ENCODE assay signal across 8 mouse cellular contexts in genomic region chr5:77266886-77267401, GRCm38 (mm10). TPM values are rescaled to one million over a fixed set of nuclear protein-coding genes. Genes with fewer than 3 reads are reported as not detected.
DNase-seq lines count a peak whose midpoint lies in the region; ATAC-seq and TF ChIP-seq lines count a peak whose summit lies in the region.

No protein-coding gene starts in this region.

- ATAC-seq in erythroblast, adult 5-6 weeks (replicated peaks; ENCODE audit: low FRiP score, poor library complexity, severe bottlenecking) = no peak
- no peak for ATAC-seq in forebrain, postnatal 0 days
- no peak for ATAC-seq in liver, embryonic 11.5 days (replicated peaks; ENCODE audit: low FRiP score)
- no peak for ATAC-seq in neural tube, embryonic 15.5 days (ENCODE audit: low FRiP score)

- peaks cover 36% of the 10 kb centered on the region for H3K36me3 ChIP-seq in erythroblast, embryonic 14.5 days (ENCODE audit: control insufficient read depth)
- H3K36me3 ChIP-seq in MEL (ENCODE audit: control insufficient read depth in 1 of 2, insufficient read depth in 2 of 2, low read length in 2 of 2) = peaks cover 17 to 22% of the 10 kb centered on the region in 2 experiments
- H3K36me3 ChIP-seq in forebrain, postnatal 0 days (ENCODE audit: insufficient read depth) = peaks cover 3% of the 10 kb centered on the region; the same call in 1 of the 2 replicates
- H3K36me3 ChIP-seq in liver, embryonic 11.5 days (ENCODE audit: control insufficient read depth, insufficient read depth, low read length) = peaks cover 31% of the 10 kb centered on the region
- peaks cover 8% of the 10 kb centered on the region; the same call in 1 of the 2 replicates for H3K36me3 ChIP-seq in neural tube, embryonic 15.5 days

- peaks cover 54% of the 10 kb centered on the region for H3K79me2 ChIP-seq in MEL (ENCODE audit: control insufficient read depth, insufficient read depth, low read length, poor library complexity)

- no peaks in the 10 kb centered on the region for H3K27me3 ChIP-seq in erythroblast, embryonic 14.5 days (ENCODE audit: control insufficient read depth)
- H3K27me3 ChIP-seq in MEL (ENCODE audit: control insufficient read depth in 1 of 2, insufficient read depth in 2 of 2, low read length in 2 of 2) = no peaks in the 10 kb centered on the region
- H3K27me3 ChIP-seq in forebrain, postnatal 0 days (ENCODE audit: insufficient read depth, low read length) = no peaks in the 10 kb centered on the region; the same call in 1 of the 2 replicates
- H3K27me3 ChIP-seq in liver, embryonic 11.5 days (replicated peaks; ENCODE audit: control insufficient read depth, insufficient read depth, low read length) = no peaks in the 10 kb centered on the region
- 0 out of 2 replicates have a peak, but pooled peaks cover 2% of the 10 kb centered on the region for H3K27me3 ChIP-seq in neural tube, embryonic 15.5 days (replicated peaks)

- peak overlapping the region; percentile 92 for H3K4me3 ChIP-seq in erythroblast, embryonic 14.5 days (replicated peaks)
- H3K4me3 ChIP-seq in MEL (ENCODE audit: control insufficient read depth in 1 of 2, insufficient read depth in 1 of 2, low read depth in 2 of 2, low read length in 2 of 2) = peak overlapping the region; percentile 89 to 93
- H3K4me3 ChIP-seq in forebrain, postnatal 0 days (ENCODE audit: low read depth, low read length) = peak overlapping the region; percentile 83
- peak overlapping the region; percentile 89 for H3K4me3 ChIP-seq in liver, embryonic 11.5 days (ENCODE audit: low read depth, low read length)
- H3K4me3 ChIP-seq in neural tube, embryonic 15.5 days (replicated peaks) = peak overlapping the region; percentile 72

- H3K4me1 ChIP-seq in erythroblast, embryonic 14.5 days (ENCODE audit: control insufficient read depth) = peaks cover 24% of the 10 kb centered on the region
- 0 out of 4 replicates have a peak, but pooled peaks cover 0 to 3% of the 10 kb centered on the region in 2 experiments for H3K4me1 ChIP-seq in MEL (ENCODE audit: control insufficient read depth in 1 of 2, insufficient read depth in 2 of 2, low read length in 2 of 2)
- 0 out of 2 replicates have a peak, but pooled peaks cover 3% of the 10 kb centered on the region for H3K4me1 ChIP-seq in forebrain, postnatal 0 days (ENCODE audit: insufficient read depth)
- peaks cover 3% of the 10 kb centered on the region; the same call in 1 of the 2 replicates for H3K4me1 ChIP-seq in liver, embryonic 11.5 days (replicated peaks; ENCODE audit: control insufficient read depth, insufficient read depth, low read length)
- peaks cover 16% of the 10 kb centered on the region for H3K4me1 ChIP-seq in neural tube, embryonic 15.5 days

- H3K9ac ChIP-seq in MEL (ENCODE audit: control insufficient read depth, low read depth, low read length, poor library complexity, severe bottlenecking) = peak overlapping the region; percentile 89
- H3K9ac ChIP-seq in forebrain, postnatal 0 days = peak overlapping the region; percentile 59
- H3K9ac ChIP-seq in liver, embryonic 11.5 days (ENCODE audit: low read depth, low read length) = peak overlapping the region; percentile 90
- H3K9ac ChIP-seq in neural tube, embryonic 15.5 days (replicated peaks) = peak overlapping the region; percentile 75

- TF ChIP-seq POLR2A in MEL (IDR thresholded peaks at IDR 0.05; ENCODE audit: control insufficient read depth in 1 of 2, insufficient read depth in 1 of 2, low read depth in 1 of 2, low read length in 2 of 2, poor library complexity in 1 of 2) = no peak; a peak in 1 of 4 replicates

- H3K27ac ChIP-seq in MEL (ENCODE audit: control insufficient read depth, low read depth, low read length) = peak overlapping the region; percentile 85
- peak overlapping the region; percentile 69 for H3K27ac ChIP-seq in forebrain, postnatal 0 days (ENCODE audit: low read depth, low read length)
- H3K27ac ChIP-seq in liver, embryonic 11.5 days (ENCODE audit: low read depth, low read length) = peak overlapping the region; percentile 97
- peak overlapping the region; percentile 85 for H3K27ac ChIP-seq in neural tube, embryonic 15.5 days (replicated peaks)

- H3K9me3 ChIP-seq in erythroblast, embryonic 14.5 days (ENCODE audit: control insufficient read depth, low read length) = peaks cover 6% of the 10 kb centered on the region
- H3K9me3 ChIP-seq in MEL (replicated peaks; ENCODE audit: insufficient read depth, low read length) = no peaks in the 10 kb centered on the region
- H3K9me3 ChIP-seq in forebrain, postnatal 0 days (ENCODE audit: low read length) = no peaks in the 10 kb centered on the region
- no peaks in the 10 kb centered on the region for H3K9me3 ChIP-seq in liver, embryonic 11.5 days (ENCODE audit: control insufficient read depth, low read length)
- H3K9me3 ChIP-seq in neural tube, embryonic 15.5 days (replicated peaks) = no peaks in the 10 kb centered on the region

- TF ChIP-seq RAD21 in MEL (IDR thresholded peaks at IDR 0.05; ENCODE audit: low read depth, low read length) = no peak

- no peak for TF ChIP-seq CTCF in MEL (IDR thresholded peaks at IDR 0.05 in 2 of 3, conservative IDR thresholded peaks at IDR 0.05 in 1 of 3; ENCODE audit: control insufficient read depth in 1 of 3, insufficient read depth in 1 of 3, low read depth in 2 of 3, low read length in 3 of 3, poor library complexity in 1 of 3, severe bottlenecking in 1 of 3)
- no peak for TF ChIP-seq CTCF in forebrain, postnatal 0 days (IDR thresholded peaks at IDR 0.05; ENCODE audit: low read depth)

- DNase-seq in MEL (ENCODE audit: low read depth, low spot score) = peak; percentile 94
- DNase-seq in forebrain, postnatal 0 days = no peak
- no peak for DNase-seq in liver, embryonic 11.5 days (ENCODE audit: low spot score)
- DNase-seq in cerebellum, adult 8-10 months = no peak
- no peak for DNase-seq in urinary bladder, postnatal 14 days (ENCODE audit: low spot score)

- WGBS in forebrain, postnatal 0 days = 3% methylated on average over 11 of the region's 11 CpGs
- WGBS in liver, embryonic 11.5 days = 1% methylated on average over 11 of the region's 11 CpGs
- WGBS in neural tube, embryonic 15.5 days = 2% methylated on average over 11 of the region's 11 CpGs

- peak in 1 of 2 experiments; percentile 33; a peak in 1 of 4 replicates for TF ChIP-seq EP300 in MEL (IDR thresholded peaks at IDR 0.05; ENCODE audit: low read depth in 1 of 2, low read length in 2 of 2)

- H3K4me2 ChIP-seq in forebrain, postnatal 0 days (ENCODE audit: low read depth) = peak overlapping the region; percentile 90
- H3K4me2 ChIP-seq in liver, embryonic 11.5 days = peak overlapping the region; percentile 78
- peak overlapping the region; percentile 67 for H3K4me2 ChIP-seq in neural tube, embryonic 15.5 days

RNA-seq across cellular contexts. Expression of gene Rest, which starts 1.7 kb away (rescaled TPM):
- polyA plus RNA-seq in erythroblast, embryonic 14.5 days (2012) = 0.09 and 0.14 TPM in 2 replicates
- total RNA-seq in erythroblast, adult 5-6 weeks (2015; ENCODE audit: low replicate concordance) = 8.4 and 10.8 TPM in 2 replicates
- total RNA-seq in erythroblast, adult 5-6 weeks (2017; ENCODE audit: low replicate concordance) = 8.5 and 12.5 TPM in 2 replicates
- total RNA-seq in MEL (2012; rRNA removed) = 19.3 and 21.0 TPM in 2 replicates
- 10 to 100 TPM in 1 of 2 experiments, 1 to 10 TPM in 1; 7.4 to 20.6 TPM for polyA plus RNA-seq in MEL (2012; ENCODE audit: insufficient read depth in 1 of 2, insufficient read length in 2 of 2, low read depth in 1 of 2, low replicate concordance in 2 of 2, missing spikeins in 1 of 2)
- total RNA-seq in forebrain, postnatal 0 days (2014; rRNA removed) = 5.2 and 8.3 TPM in 2 replicates
- 2.2 and 3.1 TPM in 2 replicates for polyA plus RNA-seq in forebrain, postnatal 0 days (2015; fragmentation: Nextera tagmentation; extraction: Ambion mirVana)
- 21.8 and 22.7 TPM in 2 replicates for polyA plus RNA-seq in liver, embryonic 11.5 days (2014; fragmentation: Nextera tagmentation; extraction: Ambion mirVana)
- polyA plus RNA-seq in neural tube, embryonic 15.5 days (2015; fragmentation: Nextera tagmentation; extraction: Ambion mirVana) = 6.2 and 10.9 TPM in 2 replicates

RNA-seq across cellular contexts. Expression of gene Noa1, which starts 42.9 kb away (rescaled TPM):
- polyA plus RNA-seq in erythroblast, embryonic 14.5 days (2012) = 1.1 and 1.3 TPM in 2 replicates
- 4.4 and 32.6 TPM in 2 replicates for total RNA-seq in erythroblast, adult 5-6 weeks (2015; ENCODE audit: low replicate concordance)
- total RNA-seq in erythroblast, adult 5-6 weeks (2017; ENCODE audit: low replicate concordance) = 2.4 and 6.6 TPM in 2 replicates
- 42.4 and 52.4 TPM in 2 replicates for total RNA-seq in MEL (2012; rRNA removed)
- polyA plus RNA-seq in MEL (2012; ENCODE audit: insufficient read depth in 1 of 2, insufficient read length in 2 of 2, low read depth in 1 of 2, low replicate concordance in 2 of 2, missing spikeins in 1 of 2) = 100 to 1,000 TPM in 1 of 2 experiments, 10 to 100 TPM in 1; 96.2 to 265 TPM
- total RNA-seq in forebrain, postnatal 0 days (2014; rRNA removed) = 16.2 and 18.6 TPM in 2 replicates
- 32.5 and 36.6 TPM in 2 replicates for polyA plus RNA-seq in forebrain, postnatal 0 days (2015; fragmentation: Nextera tagmentation; extraction: Ambion mirVana)
- polyA plus RNA-seq in liver, embryonic 11.5 days (2014; fragmentation: Nextera tagmentation; extraction: Ambion mirVana) = 57.7 and 61.8 TPM in 2 replicates
- 36.0 and 37.2 TPM in 2 replicates for polyA plus RNA-seq in neural tube, embryonic 15.5 days (2015; fragmentation: Nextera tagmentation; extraction: Ambion mirVana)

RNA-seq across cellular contexts. Expression of gene Polr2b, which starts 43.0 kb away (rescaled TPM):
- 0.24 and 0.27 TPM in 2 replicates for polyA plus RNA-seq in erythroblast, embryonic 14.5 days (2012)
- 34.6 and 38.0 TPM in 2 replicates for total RNA-seq in erythroblast, adult 5-6 weeks (2015; ENCODE audit: low replicate concordance)
- total RNA-seq in erythroblast, adult 5-6 weeks (2017; ENCODE audit: low replicate concordance) = 38.7 and 69.1 TPM in 2 replicates
- total RNA-seq in MEL (2012; rRNA removed) = 178 and 213 TPM in 2 replicates
- 10 to 100 TPM; 58.3 to 91.4 TPM for polyA plus RNA-seq in MEL (2012; ENCODE audit: insufficient read depth in 1 of 2, insufficient read length in 2 of 2, low read depth in 1 of 2, low replicate concordance in 2 of 2, missing spikeins in 1 of 2)
- total RNA-seq in forebrain, postnatal 0 days (2014; rRNA removed) = 76.2 and 97.5 TPM in 2 replicates
- 50.7 and 53.2 TPM in 2 replicates for polyA plus RNA-seq in forebrain, postnatal 0 days (2015; fragmentation: Nextera tagmentation; extraction: Ambion mirVana)
- 70.0 and 81.3 TPM in 2 replicates for polyA plus RNA-seq in liver, embryonic 11.5 days (2014; fragmentation: Nextera tagmentation; extraction: Ambion mirVana)
- 52.2 and 54.0 TPM in 2 replicates for polyA plus RNA-seq in neural tube, embryonic 15.5 days (2015; fragmentation: Nextera tagmentation; extraction: Ambion mirVana)

RNA-seq across cellular contexts. Expression of gene Spink2, which starts 55.7 kb away (rescaled TPM):
- not detected in 2 replicates for polyA plus RNA-seq in erythroblast, embryonic 14.5 days (2012)
- not detected in 2 replicates for total RNA-seq in erythroblast, adult 5-6 weeks (2015; ENCODE audit: low replicate concordance)
- not detected in 2 replicates for total RNA-seq in erythroblast, adult 5-6 weeks (2017; ENCODE audit: low replicate concordance)
- not detected in 2 replicates for total RNA-seq in MEL (2012; rRNA removed)
- polyA plus RNA-seq in MEL (2012; ENCODE audit: insufficient read depth in 1 of 2, insufficient read length in 2 of 2, low read depth in 1 of 2, low replicate concordance in 2 of 2, missing spikeins in 1 of 2) = not detected
- not detected in 2 replicates for total RNA-seq in forebrain, postnatal 0 days (2014; rRNA removed)
- polyA plus RNA-seq in forebrain, postnatal 0 days (2015; fragmentation: Nextera tagmentation; extraction: Ambion mirVana) = 0.88 and 2.0 TPM in 2 replicates
- 0.29 TPM in 1 of 2 replicates, not detected in the other for polyA plus RNA-seq in liver, embryonic 11.5 days (2014; fragmentation: Nextera tagmentation; extraction: Ambion mirVana)
- polyA plus RNA-seq in neural tube, embryonic 15.5 days (2015; fragmentation: Nextera tagmentation; extraction: Ambion mirVana) = 2.9 and 3.2 TPM in 2 replicates

Comparison
In these comparisons a context has a peak if more than half of its experiments do, and no peak if none do; other contexts are left out.
1. RNA of gene Noa1, which starts 42.9 kb away (polyA plus RNA-seq): 96.2 to 265 TPM in MEL, 57.7 to 61.8 TPM in liver, embryonic 11.5 days, 36.0 to 37.2 TPM in neural tube, embryonic 15.5 days and 32.5 to 36.6 TPM in forebrain, postnatal 0 days; 1.1 to 1.3 TPM in erythroblast, embryonic 14.5 days; every median in the first group is over 10 times any median in the second.
2. RNA of gene Polr2b, which starts 43.0 kb away (polyA plus RNA-seq): 58.3 to 91.4 TPM in MEL, 70.0 to 81.3 TPM in liver, embryonic 11.5 days, 50.7 to 53.2 TPM in forebrain, postnatal 0 days and 52.2 to 54.0 TPM in neural tube, embryonic 15.5 days; 0.24 to 0.27 TPM in erythroblast, embryonic 14.5 days; every median in the first group is over 10 times any median in the second.
3. Peak in every context shown above with its lines, with median percentiles within 50 percentile points of each other: H3K4me3 ChIP-seq, H3K27ac ChIP-seq, H3K9ac ChIP-seq and H3K4me2 ChIP-seq.